Mouse (Mus musculus): Measurements from ENCODE around the gene Icmt. TPM values are rescaled to one million over a fixed set of nuclear protein-coding genes. Genes with fewer than 3 reads are reported as not detected.

The Icmt gene
- total RNA-seq (2014; fragmentation: Nextera tagmentation): 14.3 and 17.9 TPM in 2 replicates
- total RNA-seq (2017): 13.0 and 13.9 TPM in 2 replicates

DNA sequence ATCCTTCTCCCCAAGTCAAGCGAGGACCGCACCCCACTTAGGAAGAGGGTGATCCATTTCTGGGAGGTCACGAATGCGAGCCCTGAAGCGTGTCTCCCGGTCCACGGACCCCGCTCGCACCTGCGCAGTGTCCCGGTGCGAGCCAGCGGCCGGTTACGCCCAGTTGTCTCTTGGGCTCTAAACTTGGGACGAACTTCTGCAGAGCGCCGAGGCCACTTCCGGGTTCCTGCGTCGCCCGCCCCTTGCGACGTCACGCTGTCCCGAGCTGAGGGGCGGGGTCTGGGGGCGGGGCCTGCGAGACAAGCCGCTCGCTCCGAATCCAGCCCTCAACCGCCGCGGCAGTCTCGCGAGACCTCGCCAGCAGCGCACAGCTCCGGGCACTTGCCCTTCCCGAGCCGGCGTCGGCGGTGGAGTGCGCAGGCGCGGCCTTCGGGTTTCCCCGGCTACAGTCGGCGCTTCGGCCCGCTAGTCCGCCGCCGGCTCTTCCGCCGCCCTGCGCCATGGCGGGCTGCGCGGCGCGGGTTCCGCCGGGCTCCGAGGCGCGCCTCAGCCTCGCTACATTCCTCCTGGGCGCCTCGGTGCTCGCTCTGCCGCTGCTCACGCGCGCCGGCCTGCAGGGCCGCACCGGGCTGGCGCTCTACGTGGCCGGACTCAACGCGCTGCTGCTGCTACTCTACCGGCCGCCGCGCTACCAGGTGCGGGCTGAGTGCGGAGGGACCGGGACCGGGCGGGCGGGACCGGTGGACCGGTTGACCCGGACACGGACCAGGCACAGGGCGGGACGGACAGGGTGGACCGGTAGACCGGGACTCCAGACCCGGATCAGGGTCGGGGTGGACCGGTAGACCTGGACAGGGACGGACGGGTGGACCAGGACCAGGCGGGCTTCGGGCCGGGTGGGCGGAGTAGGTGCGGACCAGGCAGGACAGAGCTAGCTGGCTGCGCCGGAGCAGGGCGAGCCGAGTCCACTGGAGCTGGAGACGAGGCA is at the start of gene Icmt:
Gene Icmt, plus strand, starts transcription at position 354 of the 988 bp plus-strand sequence.
- ATAC-seq (replicated peaks; ENCODE audit: poor library complexity, severe bottlenecking): peak; percentile 81

DNA sequence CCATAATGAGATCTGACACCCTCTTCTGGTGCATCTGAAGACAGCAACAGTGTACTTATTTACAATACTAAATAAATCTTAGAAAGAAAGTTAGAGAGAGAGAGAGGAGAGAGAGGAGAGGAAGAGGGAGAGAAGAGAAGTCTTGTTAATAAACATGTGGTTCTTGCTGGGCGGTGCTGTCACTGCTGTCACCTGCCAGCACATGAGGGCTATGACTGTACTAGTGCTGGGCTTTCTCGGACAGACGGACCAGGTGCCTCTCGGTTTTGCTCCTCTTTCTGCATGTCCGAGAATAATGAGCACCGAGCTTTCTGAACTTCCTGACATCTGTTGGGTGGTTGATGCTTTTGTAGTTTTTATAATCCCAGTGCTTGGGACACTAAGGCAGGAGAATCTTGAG is 46.4 kb upstream of the Icmt start:
- ATAC-seq (replicated peaks; ENCODE audit: poor library complexity, severe bottlenecking): no peak

DNA sequence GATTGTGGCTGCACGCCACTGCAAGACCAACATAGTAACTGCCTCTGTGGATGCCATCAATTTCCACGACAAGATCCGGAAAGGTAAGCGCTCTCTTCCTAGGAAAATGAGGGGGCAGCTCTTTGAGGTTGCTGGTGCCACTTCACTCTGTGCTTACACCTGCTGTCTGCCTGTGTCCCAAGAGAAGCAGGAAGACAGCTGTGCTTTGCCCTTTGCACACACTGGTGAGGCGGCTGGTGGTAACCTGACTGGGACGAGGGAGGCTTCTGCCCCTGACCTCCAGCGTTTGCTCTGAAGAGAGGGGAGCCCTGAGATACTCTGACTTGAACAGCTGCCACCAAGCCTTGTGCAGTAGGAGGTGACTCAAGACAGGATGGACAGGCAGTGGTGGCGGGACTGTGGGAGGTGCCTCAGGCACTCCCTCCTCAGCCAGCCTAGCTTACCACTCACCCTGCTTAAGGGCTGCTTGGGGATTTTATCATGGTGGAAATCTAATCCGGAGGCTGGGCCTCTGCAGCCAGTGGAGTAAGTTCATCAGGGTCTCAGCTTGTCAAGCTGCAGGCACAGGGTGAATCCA is 43.8 kb upstream of the Icmt start:
- ATAC-seq (replicated peaks; ENCODE audit: poor library complexity, severe bottlenecking): no peak

DNA sequence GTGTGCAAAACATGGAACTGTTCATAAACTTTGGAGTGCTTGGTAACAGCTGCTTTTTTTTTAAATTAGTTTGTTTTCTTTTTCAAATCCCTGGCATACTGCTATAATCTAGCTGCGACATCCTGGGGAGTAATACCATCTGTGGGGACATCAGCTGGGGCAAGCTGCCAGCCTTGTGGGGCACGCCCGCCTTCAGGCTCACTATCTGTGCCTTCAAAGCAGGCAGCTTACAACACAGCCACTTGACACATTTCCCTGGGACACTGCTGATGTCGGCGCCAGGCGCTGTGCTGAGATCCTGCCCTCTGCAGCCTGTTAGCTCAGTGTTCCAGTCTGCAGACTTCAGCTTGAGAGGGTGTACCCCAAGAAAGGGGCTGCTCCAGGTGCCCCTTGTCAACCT is 40.0 kb upstream of the Icmt start:
- ATAC-seq (replicated peaks; ENCODE audit: poor library complexity, severe bottlenecking): no peak

DNA sequence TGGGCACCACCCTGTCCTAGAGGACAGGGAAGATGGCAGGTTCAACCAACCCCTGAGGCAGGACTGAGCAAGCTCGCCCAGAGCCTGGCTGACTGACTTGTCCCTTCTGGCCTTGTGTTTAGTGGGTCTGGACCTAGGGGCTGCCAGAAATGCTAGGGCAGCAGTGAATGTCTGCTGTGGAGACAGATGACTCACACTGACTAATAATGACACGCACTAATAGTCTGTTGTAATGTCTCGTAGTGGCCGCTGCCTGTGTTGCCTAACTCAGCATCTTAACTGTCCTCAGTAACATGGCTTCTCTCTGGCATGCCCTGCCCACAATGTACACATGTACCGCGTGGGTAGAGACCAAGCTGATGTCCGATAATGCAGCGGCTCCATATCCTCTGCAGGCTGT is 36.6 kb upstream of the Icmt start:
- peak; percentile 16 for ATAC-seq (replicated peaks; ENCODE audit: poor library complexity, severe bottlenecking)

DNA sequence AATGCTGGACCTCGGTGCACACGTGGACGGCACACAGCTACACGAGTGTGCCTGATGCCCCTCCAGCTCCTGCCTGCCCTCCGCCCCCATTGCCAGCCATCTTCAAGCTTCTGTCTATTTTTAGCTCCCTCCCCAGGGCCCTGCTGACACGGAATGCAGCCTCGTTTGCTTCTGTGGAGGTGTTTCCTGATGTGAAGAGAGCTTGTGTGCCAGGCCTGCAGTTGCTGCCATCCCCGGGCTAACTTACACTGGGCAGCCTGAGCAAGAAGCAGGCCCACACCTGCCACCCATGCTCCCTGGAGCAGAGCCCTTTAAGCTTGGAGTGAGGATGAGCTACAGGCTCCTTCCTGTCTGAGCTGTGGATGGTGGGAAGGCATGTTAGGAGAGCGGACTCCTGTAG is 34.8 kb upstream of the Icmt start:
- ATAC-seq (replicated peaks; ENCODE audit: poor library complexity, severe bottlenecking): no peak

DNA sequence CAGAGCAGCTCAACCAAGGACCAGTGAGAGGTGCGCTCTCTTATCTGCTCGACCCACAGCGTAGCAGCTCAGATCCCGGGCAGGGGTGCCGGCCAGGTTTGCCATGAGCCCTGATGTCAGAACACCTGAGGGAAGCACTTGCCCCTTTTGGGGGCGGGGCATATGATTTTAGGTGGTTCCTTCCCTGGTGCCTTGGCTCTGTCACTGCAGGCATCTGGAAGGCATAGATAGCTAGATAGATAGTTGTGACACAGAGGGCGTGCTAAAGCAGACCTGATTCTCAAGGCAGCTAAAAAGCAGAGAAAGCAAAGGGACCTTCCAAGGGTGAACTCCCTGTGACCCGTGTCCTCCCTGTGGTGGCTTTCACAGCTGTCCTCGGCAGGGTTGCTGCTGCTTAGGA is 33.9 kb upstream of the Icmt start:
- no peak for ATAC-seq (replicated peaks; ENCODE audit: poor library complexity, severe bottlenecking)

DNA sequence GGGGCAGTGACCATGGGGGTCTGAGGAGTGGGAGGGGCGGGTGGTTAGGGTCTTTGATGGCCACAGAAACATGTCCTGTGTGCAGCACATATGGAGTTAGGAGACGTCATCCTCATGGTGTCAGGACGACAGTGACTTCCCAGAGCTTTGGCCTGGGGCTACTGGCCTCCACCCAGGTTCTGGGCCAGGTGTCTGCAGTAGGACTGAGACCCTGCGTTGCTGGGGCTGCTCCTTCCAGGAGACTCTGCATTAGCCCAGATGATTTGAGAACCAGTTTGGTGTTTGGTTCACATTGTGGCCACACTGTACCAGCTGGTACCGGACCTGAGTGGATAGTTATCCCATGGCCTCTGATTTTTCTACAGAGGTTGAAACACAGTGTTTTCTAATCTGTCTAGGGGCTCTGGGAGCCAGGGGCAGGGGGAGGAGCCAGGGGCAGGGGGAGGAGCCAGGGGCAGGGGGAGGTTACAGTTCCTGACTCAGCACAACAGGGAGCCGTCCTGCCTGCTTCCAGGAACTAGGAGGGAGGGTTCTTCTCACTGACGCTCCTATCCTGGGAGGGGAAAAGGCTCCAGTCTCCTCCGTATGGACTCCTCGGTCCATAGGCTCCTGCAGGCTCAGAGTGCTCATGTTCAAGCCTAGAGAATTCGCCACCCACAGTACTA is 33.4 kb upstream of the Icmt start:
- no peak for ATAC-seq (replicated peaks; ENCODE audit: poor library complexity, severe bottlenecking)

DNA sequence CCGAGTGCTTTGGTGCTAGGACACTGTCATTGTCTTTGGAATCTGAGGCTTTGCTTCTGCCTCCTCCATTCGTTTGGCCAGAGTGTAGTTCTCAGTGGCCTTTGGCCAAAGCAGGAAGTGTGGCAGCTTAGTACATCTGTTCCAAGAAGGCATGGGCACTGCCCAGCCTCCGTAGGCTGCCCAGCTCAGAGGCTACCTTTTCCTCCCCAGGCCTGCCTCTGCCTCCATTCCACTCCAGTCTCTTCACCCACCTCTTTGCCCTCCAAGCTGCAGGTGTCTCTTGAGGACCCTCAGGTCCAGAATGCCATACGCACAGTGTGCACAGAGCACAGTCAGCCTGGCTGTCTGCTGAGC is 32.9 kb upstream of the Icmt start:
- no peak for ATAC-seq (replicated peaks; ENCODE audit: poor library complexity, severe bottlenecking)

DNA sequence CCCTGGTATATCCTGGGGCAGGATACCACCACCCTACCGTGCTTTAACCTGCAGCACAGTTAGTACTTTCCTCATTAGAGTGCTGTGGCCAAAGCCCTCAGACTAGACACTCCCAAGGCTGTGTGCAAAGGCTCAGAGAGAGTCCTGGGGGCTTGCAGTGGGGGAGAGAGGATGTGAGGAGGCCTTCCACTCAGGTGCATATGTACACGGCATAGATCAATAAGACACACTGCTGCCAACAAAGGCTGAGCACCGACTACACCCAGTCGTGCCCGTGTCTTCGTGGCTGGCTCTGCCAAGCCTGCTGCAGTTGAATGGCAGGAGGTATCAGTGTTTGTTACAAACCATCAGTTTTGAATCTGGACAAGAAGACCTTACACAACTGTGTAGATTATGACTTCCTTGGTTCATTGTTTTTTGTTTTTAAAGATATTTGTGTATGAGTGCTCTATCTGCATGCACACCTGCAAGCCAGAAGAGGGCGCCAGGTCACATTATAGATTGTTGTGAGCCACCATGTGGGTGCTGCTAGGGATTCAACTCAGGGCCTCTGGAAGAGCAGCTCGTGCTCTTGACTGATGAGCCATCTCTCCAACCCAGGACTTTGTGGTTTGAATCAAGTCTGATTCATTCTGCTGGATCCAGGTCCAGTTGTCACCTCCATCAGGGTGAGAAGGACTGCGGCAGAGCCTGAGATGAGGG is 32.0 kb upstream of the Icmt start:
- no peak for ATAC-seq (replicated peaks; ENCODE audit: poor library complexity, severe bottlenecking)

DNA sequence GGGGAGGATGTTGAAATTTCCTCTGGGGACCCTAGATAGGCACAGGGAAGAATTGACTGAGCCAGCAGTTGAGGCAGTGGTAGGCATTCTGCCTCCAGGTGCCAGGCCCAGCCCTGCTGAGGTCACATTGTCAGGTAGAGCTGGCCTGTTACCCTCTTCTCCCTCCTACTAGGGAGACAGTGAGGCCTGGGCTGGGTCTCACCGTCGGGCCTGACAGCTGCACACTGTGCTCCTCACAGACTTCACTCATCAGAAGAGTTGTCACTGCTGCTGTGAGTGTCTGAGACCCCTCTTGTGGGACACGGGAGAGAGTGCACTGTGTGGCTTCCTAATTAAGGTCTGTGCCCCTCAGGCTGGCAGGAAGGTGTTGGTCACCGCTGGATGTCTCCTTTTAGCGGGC is 31.2 kb upstream of the Icmt start:
- no peak for ATAC-seq (replicated peaks; ENCODE audit: poor library complexity, severe bottlenecking)

DNA sequence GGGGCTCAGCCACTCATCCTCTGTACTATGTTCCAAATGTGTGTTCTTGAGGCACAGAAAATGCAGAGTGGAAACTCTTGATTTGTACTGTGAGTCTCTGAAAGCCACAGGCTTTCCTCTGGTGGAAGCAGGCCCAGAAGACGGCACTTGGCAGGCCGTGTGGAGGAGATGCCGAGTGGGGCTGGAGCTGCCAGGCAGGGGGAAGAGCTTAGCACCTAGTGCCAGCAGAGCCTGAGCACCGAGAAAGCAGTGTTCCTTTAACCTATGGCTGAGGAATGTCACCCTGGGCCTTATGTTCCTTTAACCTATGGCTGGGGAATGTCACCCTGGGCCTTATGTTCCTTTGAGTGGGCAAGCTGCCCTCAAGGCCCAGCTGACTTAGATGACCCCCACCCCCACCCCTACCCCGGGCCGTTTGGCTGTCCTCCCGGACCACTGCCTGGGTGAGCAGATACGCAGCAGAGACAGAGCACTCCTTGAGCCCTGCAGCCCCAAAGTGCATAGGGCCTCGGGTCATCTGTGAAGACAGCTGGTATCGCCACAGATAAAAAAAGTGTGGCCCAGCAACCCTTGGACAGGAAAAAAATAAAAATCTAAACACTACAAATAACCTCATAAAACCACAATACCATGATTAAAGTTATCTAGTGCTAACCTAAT is 30.7 kb upstream of the Icmt start:
- no peak for ATAC-seq (replicated peaks; ENCODE audit: poor library complexity, severe bottlenecking)

DNA sequence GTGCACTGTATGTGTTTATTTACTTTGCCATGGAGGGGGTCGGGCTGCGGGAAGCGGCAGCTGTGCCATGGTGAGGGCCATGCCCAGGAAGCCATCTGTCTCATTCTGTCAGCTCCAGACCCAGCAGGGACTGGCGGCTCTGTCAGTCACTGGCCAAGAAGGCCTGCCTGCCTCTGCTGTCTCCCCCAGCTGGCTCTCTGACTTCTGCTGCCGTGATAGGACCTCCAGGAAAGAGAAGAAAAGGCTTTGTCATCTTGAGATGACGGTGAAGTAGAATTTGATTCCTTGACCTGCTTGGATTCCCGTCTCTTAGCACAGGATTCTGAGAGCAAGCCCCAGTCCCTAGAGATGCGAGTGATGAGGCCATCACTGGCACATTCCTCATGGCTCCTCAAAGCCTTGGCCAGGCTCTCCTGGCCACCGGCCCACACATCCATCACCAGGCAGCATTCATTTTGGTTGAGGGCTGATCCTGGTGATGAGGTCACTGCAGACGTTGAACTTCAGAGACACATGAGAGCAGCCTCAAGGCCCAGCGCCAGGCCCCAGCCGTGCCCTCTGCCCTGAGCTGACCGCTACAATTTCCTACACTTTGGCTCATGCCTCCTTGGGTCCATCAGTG is 29.2 kb upstream of the Icmt start:
- ATAC-seq (replicated peaks; ENCODE audit: poor library complexity, severe bottlenecking): no peak

DNA sequence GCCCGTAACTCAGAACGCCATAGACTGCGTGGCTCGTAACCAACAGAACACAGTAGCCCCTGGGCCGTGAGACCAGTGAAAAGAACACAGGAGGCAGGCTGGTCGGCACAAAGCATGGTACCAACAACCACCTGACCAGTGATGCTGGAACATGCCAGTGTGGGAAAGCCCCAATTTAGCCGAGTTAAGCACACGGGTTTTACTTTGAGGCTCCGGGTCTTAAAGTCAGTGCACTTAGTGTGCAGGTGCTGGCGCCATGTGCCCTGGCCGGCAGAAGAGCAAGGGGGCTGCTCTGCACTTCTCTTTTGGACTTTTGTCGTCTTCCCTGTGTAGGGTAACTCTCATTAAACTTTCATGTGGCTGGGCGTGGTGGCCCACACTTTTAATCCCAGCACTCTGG is 27.1 kb upstream of the Icmt start:
- no peak for ATAC-seq (replicated peaks; ENCODE audit: poor library complexity, severe bottlenecking)

DNA sequence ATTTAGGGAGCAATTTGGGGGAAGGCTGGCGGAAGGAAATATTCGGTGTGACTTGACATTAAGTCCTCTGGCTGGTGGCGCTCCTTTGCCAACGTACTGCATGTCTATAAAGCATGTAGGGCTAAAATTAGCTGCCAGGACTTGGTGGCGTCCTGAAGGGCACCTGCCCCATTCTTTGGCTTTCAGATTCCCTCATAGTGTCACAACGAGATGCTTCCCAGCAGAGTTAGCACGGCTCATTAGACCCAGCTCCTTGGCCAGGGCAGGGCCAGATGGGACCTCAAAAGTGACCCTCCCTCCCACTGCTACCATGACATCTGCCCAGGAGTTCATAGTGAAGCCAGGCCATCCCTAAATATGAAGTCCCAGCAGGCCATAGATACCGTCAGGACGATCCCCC is 26.4 kb upstream of the Icmt start:
- ATAC-seq (replicated peaks; ENCODE audit: poor library complexity, severe bottlenecking): no peak

DNA sequence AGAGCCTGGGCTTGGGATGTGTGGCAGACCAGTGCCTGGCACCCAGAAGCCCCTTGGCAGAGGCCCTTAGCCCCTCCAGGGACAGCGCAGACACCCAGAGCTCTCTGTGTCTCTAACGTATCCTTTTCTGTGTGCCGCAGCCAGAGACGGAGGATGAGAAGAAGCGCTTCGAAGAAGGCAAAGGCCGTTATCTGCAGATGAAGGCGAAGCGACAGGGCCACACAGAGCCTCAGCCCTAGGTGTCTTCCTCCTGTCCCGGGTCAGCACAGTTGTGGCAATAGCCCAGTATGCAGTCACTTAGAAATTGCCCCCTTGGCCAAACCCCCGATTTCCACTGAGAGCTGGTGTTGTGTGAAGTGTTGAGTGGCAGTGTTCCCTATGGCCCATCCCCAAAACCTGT is 25.7 kb upstream of the Icmt start:
- no peak for ATAC-seq (replicated peaks; ENCODE audit: poor library complexity, severe bottlenecking)

DNA sequence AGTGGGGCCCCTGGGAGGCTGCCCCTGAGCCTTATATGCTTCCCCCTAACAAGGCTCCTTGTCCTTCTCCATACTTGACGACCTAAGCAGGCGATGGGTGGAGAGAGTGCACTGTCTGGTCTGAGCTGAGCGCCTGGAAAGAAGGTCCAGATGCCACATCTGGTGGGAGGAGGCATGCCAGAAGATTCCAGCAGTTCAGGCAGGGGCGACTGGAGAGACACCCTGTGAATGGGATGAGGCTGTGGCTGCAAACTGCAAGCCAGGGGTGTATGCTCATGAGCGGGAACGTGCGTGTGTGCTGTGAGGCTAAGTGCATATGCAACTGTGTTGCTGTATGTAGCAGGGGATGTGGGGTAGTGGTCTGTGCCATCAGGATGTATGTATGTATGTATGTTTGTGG is 25.0 kb upstream of the Icmt start:
- ATAC-seq (replicated peaks; ENCODE audit: poor library complexity, severe bottlenecking): no peak

DNA sequence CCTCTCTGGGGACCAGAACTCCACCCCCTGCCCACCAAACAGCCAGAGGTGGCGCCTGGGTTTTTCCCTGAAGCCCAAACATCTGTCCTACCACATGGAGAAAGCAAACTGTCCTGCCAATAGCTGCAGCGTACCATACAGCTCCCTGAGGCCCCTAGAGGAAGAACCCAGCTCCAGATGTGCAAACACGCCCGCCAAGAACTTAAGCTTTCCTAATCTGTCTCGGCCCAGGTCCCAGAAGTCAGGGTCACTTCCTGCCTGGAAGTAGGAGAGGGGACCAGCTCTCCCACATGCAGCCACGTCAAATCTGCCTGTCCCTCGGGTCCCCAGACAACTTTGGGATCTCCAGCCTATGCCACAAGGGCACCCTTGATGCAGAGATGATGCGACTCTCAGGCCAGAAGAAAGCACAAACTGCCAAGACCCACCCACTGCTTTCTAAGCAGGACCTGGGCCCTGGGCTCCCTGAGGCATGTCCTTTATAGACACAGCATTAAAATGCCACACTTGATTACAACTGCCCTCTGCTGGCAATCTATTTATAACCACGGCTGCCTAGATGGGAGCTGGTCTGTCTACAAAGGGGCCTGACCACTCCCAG is 24.5 kb upstream of the Icmt start:
- ATAC-seq (replicated peaks; ENCODE audit: poor library complexity, severe bottlenecking): no peak

DNA sequence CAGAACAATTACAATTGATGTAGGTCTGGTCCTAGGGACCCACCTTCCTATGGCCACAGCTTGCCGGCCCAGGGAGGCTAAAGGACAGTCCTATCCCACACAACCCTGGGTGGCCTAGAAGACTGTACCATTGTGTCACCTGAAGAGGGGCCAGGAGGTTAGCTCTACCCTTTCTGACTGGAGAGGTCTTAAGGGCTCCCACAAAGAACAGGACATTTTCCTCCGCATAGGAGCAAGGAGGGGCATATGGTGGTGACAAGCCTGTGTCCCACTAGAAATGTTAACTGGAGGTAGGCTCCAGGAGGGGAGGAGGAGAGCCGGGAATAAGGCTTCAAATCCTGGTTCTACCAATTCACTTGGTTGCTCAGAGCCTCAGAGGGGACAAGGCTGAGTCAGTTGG is 23.8 kb upstream of the Icmt start:
- no peak for ATAC-seq (replicated peaks; ENCODE audit: poor library complexity, severe bottlenecking)

Measured in granulocyte monocyte progenitor cell, adult 5-6 weeks (primary cell).